Mouse (Mus musculus): ENCODE results near the gene Brms1.

GRCm38 (mm10) chr19:5079279-5079678 lies 38.1 kb downstream of the Brms1 start:
- TF ChIP-seq CTCF (IDR thresholded peaks at IDR 0.05) (no peak), EP300 (IDR thresholded peaks at IDR 0.05) (no peak)

Measured in lung, postnatal 0 days (tissue).